Mouse (Mus musculus) ES-E14 (cell line): Measurements from ENCODE around the gene Mmp7.

ENCODE experiments used
- CHD2 ChIP-seq: IDR thresholded peaks from 2 replicates; pipeline ENCODE4 v1.6.1; 2014; ENCODE audit warnings: mild to moderate bottlenecking, low read depth, low read length, inconsistent platforms
- ZC3H11A ChIP-seq: IDR thresholded peaks from 2 replicates; pipeline ENCODE4 v1.6.1; 2012; ENCODE audit warnings: low read depth, mild to moderate bottlenecking, inconsistent platforms, low read length, borderline replicate concordance

- TF ChIP-seq CHD2 (no peak), ZC3H11A (no peak)
These were observed 22.2 kb upstream of the Mmp7 start for GRCm38 (mm10) chr9:7669674-7670073.
